Mouse (Mus musculus) urinary bladder, postnatal 14 days (tissue): Measurements from ENCODE around the gene 1500009C09Rik.

Experiments used
- DNase-seq: peaks from one replicate; pipeline ENCODE4 v3.0.0; 2021; ENCODE audit warnings: low spot score

1500009C09Rik gene

GRCm38 (mm10) chr15:82252097-82252496 lies at the start of gene 1500009C09Rik:
1500009C09Rik (plus strand) TSS chr15:82252397.
- no peak for DNase-seq

- DNase-seq: no peak
Observed at GRCm38 (mm10) chr15:82203090-82203489, 49.1 kb upstream of the 1500009C09Rik start.

GRCm38 (mm10) chr15:82203611-82204351 lies 48.4 kb upstream of the 1500009C09Rik start:
- no peak for DNase-seq

- no peak for DNase-seq
Observed at GRCm38 (mm10) chr15:82204680-82205371, 47.4 kb upstream of the 1500009C09Rik start.

GRCm38 (mm10) chr15:82206365-82207104 lies 45.7 kb upstream of the 1500009C09Rik start:
- peak; percentile 67 for DNase-seq

GRCm38 (mm10) chr15:82207105-82207459 lies 45.1 kb upstream of the 1500009C09Rik start:
- DNase-seq: no peak

- no peak for DNase-seq
Observed at GRCm38 (mm10) chr15:82207504-82208219, 44.5 kb upstream of the 1500009C09Rik start.

GRCm38 (mm10) chr15:82208307-82208706 lies 43.9 kb upstream of the 1500009C09Rik start:
- DNase-seq: no peak

- no peak for DNase-seq
Observed at GRCm38 (mm10) chr15:82209295-82210050, 42.7 kb upstream of the 1500009C09Rik start.

GRCm38 (mm10) chr15:82210801-82211200 lies 41.4 kb upstream of the 1500009C09Rik start:
- no peak for DNase-seq

GRCm38 (mm10) chr15:82211281-82211680 lies 40.9 kb upstream of the 1500009C09Rik start:
- DNase-seq: no peak

- DNase-seq: no peak
Observed at GRCm38 (mm10) chr15:82211911-82212751, 40.1 kb upstream of the 1500009C09Rik start.

GRCm38 (mm10) chr15:82212752-82213063 lies 39.5 kb upstream of the 1500009C09Rik start, which contains the start of gene Shisa8:
Shisa8 (minus strand) TSS chr15:82212815.
- no peak for DNase-seq

GRCm38 (mm10) chr15:82213222-82213621 lies 39.0 kb upstream of the 1500009C09Rik start:
- no peak for DNase-seq

- no peak for DNase-seq
Observed at GRCm38 (mm10) chr15:82215332-82216046, 36.7 kb upstream of the 1500009C09Rik start.

GRCm38 (mm10) chr15:82216142-82216827 lies 35.9 kb upstream of the 1500009C09Rik start:
- DNase-seq: no peak

GRCm38 (mm10) chr15:82217039-82217438 lies 35.2 kb upstream of the 1500009C09Rik start:
- no peak for DNase-seq

- no peak for DNase-seq
Observed at GRCm38 (mm10) chr15:82217980-82218379, 34.2 kb upstream of the 1500009C09Rik start.
